Mouse (Mus musculus): ENCODE data around the gene Hnrnpa2b1.

The Hnrnpa2b1 gene

DNA sequence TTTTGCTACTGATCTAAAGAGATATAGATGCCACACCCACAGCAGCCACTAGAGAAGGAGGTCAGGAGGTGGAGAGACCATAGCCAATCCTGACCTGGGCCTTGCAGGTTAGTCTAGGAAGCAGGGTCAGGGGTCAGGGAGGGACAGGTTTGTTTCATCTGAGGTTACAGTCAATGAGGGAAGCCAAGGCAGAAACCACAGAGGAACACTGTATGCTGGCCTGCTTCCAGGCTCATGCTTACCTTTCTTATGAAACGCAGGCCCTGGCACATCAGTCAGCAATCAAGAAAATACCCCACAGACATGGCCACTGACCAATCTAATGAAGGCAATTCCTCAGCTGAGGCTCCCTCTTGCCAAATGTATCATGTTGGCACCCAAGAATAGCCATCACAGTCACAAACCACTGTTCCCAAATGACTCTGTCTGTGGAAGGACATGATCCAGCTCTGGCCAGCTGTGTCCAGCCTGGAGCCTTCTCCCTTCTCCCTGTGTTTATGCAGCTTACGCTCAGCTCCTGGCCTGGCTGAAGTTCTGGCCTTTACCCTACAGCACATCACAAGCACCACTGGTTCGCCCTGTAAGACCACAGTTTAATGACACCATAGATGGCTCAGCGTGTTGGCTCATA lies 52.3 kb downstream of the Hnrnpa2b1 start:
- no peak for DNase-seq (ENCODE audit: low read depth, low spot score)

DNA sequence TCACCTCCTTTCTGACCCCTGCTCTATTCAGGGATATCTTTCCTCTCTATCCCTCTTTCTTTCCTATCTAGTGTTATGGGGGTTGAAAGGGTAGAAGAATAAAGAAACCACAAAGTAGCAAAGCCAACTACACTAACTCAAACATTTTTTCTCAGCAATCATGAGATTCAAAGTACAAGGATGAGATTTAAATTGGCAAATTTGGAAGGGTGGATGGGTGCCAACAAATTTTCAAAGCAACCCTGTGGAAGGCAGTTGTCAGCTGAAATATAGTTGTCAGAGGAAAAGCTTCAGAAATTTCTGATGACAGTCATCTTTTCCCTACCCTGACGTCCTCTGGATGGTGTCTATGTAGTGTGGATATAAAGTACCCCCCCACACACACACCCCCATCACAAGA lies 53.3 kb downstream of the Hnrnpa2b1 start:
- no peak for DNase-seq (ENCODE audit: low read depth, low spot score)

Data from retina, postnatal 7 days (tissue).